Mouse (Mus musculus): Measurements from ENCODE around the gene Tbc1d8. TPM values are rescaled to one million over a fixed set of nuclear protein-coding genes. Genes with fewer than 3 reads are reported as not detected.

Gene Tbc1d8
- polyA plus RNA-seq, 1 experiment from 2014 or later, result 10.0 TPM

GRCm38 (mm10) chr1:39504261-39504660, 25.7 kb upstream of the Tbc1d8 start:
- peaks cover 4% of the 10 kb centered on the region; the same call in 1 of the 2 replicates for H3K27me3 ChIP-seq
- H3K4me2 ChIP-seq, result no peak overlapping the region
- no peaks in the 10 kb centered on the region for H3K4me1 ChIP-seq
- H3K36me3 ChIP-seq, result no peaks in the 10 kb centered on the region
- 10% methylated on average over 1 of the region's 1 CpGs for WGBS
- no peak for ATAC-seq (ENCODE audit: insufficient number of reproducible peaks, insufficient read depth, low FRiP score, low TSS enrichment, low read depth)
- H3K27ac ChIP-seq, result no peak overlapping the region
- no peak overlapping the region for H3K9ac ChIP-seq
- no peak overlapping the region for H3K4me3 ChIP-seq
- no peaks in the 10 kb centered on the region for H3K9me3 ChIP-seq

- WGBS, result 83% methylated on average over 17 of the region's 17 CpGs
- Histone ChIP-seq H3K4me3 (no peak overlapping the region), H3K9ac (no peak overlapping the region), H3K9me3 (no peaks in the 10 kb centered on the region), H3K27me3 (peaks cover 4% of the 10 kb centered on the region; the same call in 1 of the 2 replicates), H3K4me2 (no peak overlapping the region), H3K27ac (no peak overlapping the region), H3K4me1 (no peaks in the 10 kb centered on the region), H3K36me3 (no peaks in the 10 kb centered on the region)
- ATAC-seq (ENCODE audit: insufficient number of reproducible peaks, insufficient read depth, low FRiP score, low TSS enrichment, low read depth), result no peak
These were observed 24.5 kb upstream of the Tbc1d8 start for GRCm38 (mm10) chr1:39502817-39503633.

GRCm38 (mm10) chr1:39499485-39499941, 21.0 kb upstream of the Tbc1d8 start:
- peaks cover 4% of the 10 kb centered on the region; the same call in 1 of the 2 replicates for H3K27me3 ChIP-seq
- 76% methylated on average over 2 of the region's 2 CpGs for WGBS
- no peak overlapping the region for H3K27ac ChIP-seq
- ATAC-seq (ENCODE audit: insufficient number of reproducible peaks, insufficient read depth, low FRiP score, low TSS enrichment, low read depth), result 0 out of 2 replicates have a peak, but pooled peaks have one; percentile 67
- H3K4me1 ChIP-seq, result no peaks in the 10 kb centered on the region
- H3K9me3 ChIP-seq, result 0 out of 2 replicates have a peak, but pooled peaks cover 5% of the 10 kb centered on the region
- no peak overlapping the region for H3K9ac ChIP-seq
- no peaks in the 10 kb centered on the region for H3K36me3 ChIP-seq
- H3K4me2 ChIP-seq, result no peak overlapping the region
- no peak overlapping the region for H3K4me3 ChIP-seq

GRCm38 (mm10) chr1:39497748-39498147, 19.2 kb upstream of the Tbc1d8 start:
- no peak for ATAC-seq (ENCODE audit: insufficient number of reproducible peaks, insufficient read depth, low FRiP score, low TSS enrichment, low read depth)
- Histone ChIP-seq H3K27me3 (peaks cover 4% of the 10 kb centered on the region; the same call in 1 of the 2 replicates), H3K4me1 (no peaks in the 10 kb centered on the region), H3K9me3 (0 out of 2 replicates have a peak, but pooled peaks cover 5% of the 10 kb centered on the region), H3K9ac (no peak overlapping the region), H3K4me2 (no peak overlapping the region), H3K4me3 (no peak overlapping the region), H3K36me3 (no peaks in the 10 kb centered on the region), H3K27ac (no peak overlapping the region)
- 85% methylated on average over 11 of the region's 11 CpGs for WGBS

GRCm38 (mm10) chr1:39496995-39497394, 18.4 kb upstream of the Tbc1d8 start:
- Histone ChIP-seq H3K36me3 (no peaks in the 10 kb centered on the region), H3K27ac (no peak overlapping the region), H3K4me2 (no peak overlapping the region), H3K4me1 (no peaks in the 10 kb centered on the region), H3K9me3 (0 out of 2 replicates have a peak, but pooled peaks cover 5% of the 10 kb centered on the region), H3K9ac (no peak overlapping the region), H3K4me3 (no peak overlapping the region), H3K27me3 (peaks cover 4% of the 10 kb centered on the region; the same call in 1 of the 2 replicates)
- WGBS, result 90% methylated on average over 4 of the region's 4 CpGs
- ATAC-seq (ENCODE audit: insufficient number of reproducible peaks, insufficient read depth, low FRiP score, low TSS enrichment, low read depth), result no peak

GRCm38 (mm10) chr1:39493664-39494063, 15.1 kb upstream of the Tbc1d8 start:
- Histone ChIP-seq H3K4me2 (no peak overlapping the region), H3K9me3 (0 out of 2 replicates have a peak, but pooled peaks cover 5% of the 10 kb centered on the region), H3K9ac (no peak overlapping the region), H3K36me3 (no peaks in the 10 kb centered on the region), H3K27me3 (no peaks in the 10 kb centered on the region), H3K4me3 (no peak overlapping the region), H3K4me1 (no peaks in the 10 kb centered on the region), H3K27ac (no peak overlapping the region)
- no peak for ATAC-seq (ENCODE audit: insufficient number of reproducible peaks, insufficient read depth, low FRiP score, low TSS enrichment, low read depth)
- 80% methylated on average over 3 of the region's 3 CpGs for WGBS

DNA sequence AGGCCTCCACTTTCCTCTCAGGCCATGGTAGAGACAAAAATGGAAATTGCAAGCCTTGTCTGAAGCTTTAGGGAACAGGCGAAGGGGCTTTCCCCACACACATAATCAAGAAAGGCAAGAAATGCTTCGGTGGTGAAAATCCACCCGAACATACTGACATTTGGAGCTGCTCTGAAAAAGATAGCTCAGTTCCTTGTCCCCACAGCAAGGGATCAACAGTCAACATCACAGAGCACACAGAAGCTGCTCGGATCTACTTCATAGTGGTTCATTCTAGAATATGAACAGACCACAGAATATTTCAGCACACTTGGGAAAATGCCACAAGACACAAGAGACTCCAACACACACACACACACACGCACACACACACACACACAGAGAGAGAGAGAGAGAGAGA, 14.6 kb upstream of the Tbc1d8 start:
- 0 out of 2 replicates have a peak, but pooled peaks cover 5% of the 10 kb centered on the region for H3K9me3 ChIP-seq
- H3K4me3 ChIP-seq, result no peak overlapping the region
- no peak for ATAC-seq (ENCODE audit: insufficient number of reproducible peaks, insufficient read depth, low FRiP score, low TSS enrichment, low read depth)
- no peak overlapping the region for H3K4me2 ChIP-seq
- H3K9ac ChIP-seq, result no peak overlapping the region
- H3K27me3 ChIP-seq, result no peaks in the 10 kb centered on the region
- 85% methylated on average over 5 of the region's 5 CpGs for WGBS
- no peak overlapping the region for H3K27ac ChIP-seq
- no peaks in the 10 kb centered on the region for H3K36me3 ChIP-seq
- H3K4me1 ChIP-seq, result no peaks in the 10 kb centered on the region

- H3K4me2 ChIP-seq, result no peak overlapping the region
- H3K36me3 ChIP-seq, result no peaks in the 10 kb centered on the region
- WGBS, result 74% methylated on average over 3 of the region's 3 CpGs
- H3K27me3 ChIP-seq, result no peaks in the 10 kb centered on the region
- ATAC-seq (ENCODE audit: insufficient number of reproducible peaks, insufficient read depth, low FRiP score, low TSS enrichment, low read depth), result no peak
- no peak overlapping the region for H3K27ac ChIP-seq
- no peaks in the 10 kb centered on the region for H3K9me3 ChIP-seq
- H3K9ac ChIP-seq, result no peak overlapping the region
- H3K4me3 ChIP-seq, result no peak overlapping the region
- 0 out of 2 replicates have a peak, but pooled peaks cover under 1% of the 10 kb centered on the region for H3K4me1 ChIP-seq
These were observed 8.8 kb upstream of the Tbc1d8 start for GRCm38 (mm10) chr1:39487370-39487769.

DNA sequence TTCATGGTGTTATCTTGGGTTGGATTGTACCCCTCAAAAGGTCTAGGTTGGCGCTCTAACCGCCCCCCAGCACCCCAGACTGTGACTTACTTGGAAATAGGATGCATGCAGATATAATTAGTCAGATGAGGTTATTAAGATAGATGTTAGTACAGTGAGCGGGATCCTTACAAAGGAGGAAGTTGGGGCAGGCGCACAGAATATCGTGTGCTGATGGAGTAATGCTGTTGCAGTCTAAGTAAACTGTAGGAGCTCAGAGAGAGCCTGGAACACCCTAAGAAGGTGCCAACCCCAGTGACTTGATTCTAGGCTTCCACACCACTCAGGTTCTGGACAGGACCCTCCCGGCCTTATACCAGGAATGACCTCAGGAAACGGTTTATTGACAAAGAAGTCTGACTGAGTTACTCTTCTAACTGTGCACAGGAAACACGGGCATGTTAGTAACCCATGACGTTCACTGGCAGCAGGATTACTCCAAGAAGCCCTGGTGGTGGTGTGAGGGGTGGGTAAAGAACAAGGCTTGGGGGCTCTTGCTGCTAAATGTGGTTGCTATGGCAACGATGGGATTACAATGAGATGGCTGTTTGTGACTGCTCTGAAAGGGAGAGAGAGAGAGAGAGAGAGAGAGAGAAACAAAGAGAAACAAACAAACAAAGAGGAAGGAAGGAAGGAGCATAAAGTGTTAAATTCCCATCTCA, 3.7 kb upstream of the Tbc1d8 start:
- no peaks in the 10 kb centered on the region for H3K36me3 ChIP-seq
- no peak overlapping the region for H3K4me2 ChIP-seq
- no peak for ATAC-seq (ENCODE audit: insufficient number of reproducible peaks, insufficient read depth, low FRiP score, low TSS enrichment, low read depth)
- no peak overlapping the region for H3K27ac ChIP-seq
- peaks cover 9% of the 10 kb centered on the region for H3K27me3 ChIP-seq
- no peaks in the 10 kb centered on the region for H3K9me3 ChIP-seq
- peaks cover 18% of the 10 kb centered on the region for H3K4me1 ChIP-seq
- WGBS, result 58% methylated on average over 10 of the region's 10 CpGs
- no peak overlapping the region for H3K4me3 ChIP-seq
- no peak overlapping the region for H3K9ac ChIP-seq

DNA sequence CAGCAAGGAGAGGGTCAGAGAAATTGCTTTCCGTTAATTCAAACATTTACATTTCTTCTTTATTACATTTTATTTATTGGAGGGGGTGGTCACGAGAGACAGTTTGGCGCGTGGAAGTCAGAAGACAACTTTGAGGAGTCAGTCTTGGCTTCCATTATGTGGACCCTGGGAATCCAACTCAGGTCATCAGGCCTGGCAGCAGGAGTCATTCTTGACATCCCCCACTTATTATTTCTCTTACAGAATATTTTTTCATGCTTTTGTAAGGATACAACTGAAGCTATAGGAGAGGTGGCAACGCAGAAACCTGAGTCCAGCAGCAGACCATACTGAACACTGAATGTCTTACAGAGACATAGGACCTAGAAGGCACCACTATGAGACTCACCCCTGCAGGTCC, 699 bp upstream of the Tbc1d8 start:
- ATAC-seq (ENCODE audit: insufficient number of reproducible peaks, insufficient read depth, low FRiP score, low TSS enrichment, low read depth), result no peak
- peaks cover 20% of the 10 kb centered on the region for H3K27me3 ChIP-seq
- 61% methylated on average over 5 of the region's 5 CpGs for WGBS
- H3K4me3 ChIP-seq, result peak overlapping the region; percentile 63
- H3K27ac ChIP-seq, result peak overlapping the region; percentile 79; the same call in 1 of the 2 replicates
- H3K9me3 ChIP-seq, result no peaks in the 10 kb centered on the region
- no peaks in the 10 kb centered on the region for H3K36me3 ChIP-seq
- H3K4me2 ChIP-seq, result peak overlapping the region; percentile 98
- no peak overlapping the region for H3K9ac ChIP-seq
- peaks cover 21% of the 10 kb centered on the region for H3K4me1 ChIP-seq

DNA sequence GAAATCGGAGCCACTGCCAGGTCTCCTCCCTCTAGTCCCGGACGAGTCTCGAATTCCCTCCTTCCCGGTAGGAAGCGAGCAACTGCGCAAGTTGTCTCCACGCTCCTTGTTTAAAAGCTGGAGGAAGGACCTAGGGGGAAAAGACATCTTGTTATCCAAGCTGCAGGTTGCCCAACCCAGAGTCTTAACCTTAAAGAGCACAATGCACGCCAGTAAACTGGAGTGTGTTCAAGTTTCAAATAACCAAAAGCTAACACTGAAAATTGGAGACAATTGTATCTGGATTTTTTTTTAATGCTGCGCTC, 293 bp upstream of the Tbc1d8 start:
- peak overlapping the region; percentile 77 for H3K9ac ChIP-seq
- H3K36me3 ChIP-seq, result no peaks in the 10 kb centered on the region
- peak overlapping the region; percentile 98 for H3K4me2 ChIP-seq
- H3K4me1 ChIP-seq, result peaks cover 21% of the 10 kb centered on the region
- WGBS, result 3% methylated on average over 10 of the region's 10 CpGs
- H3K27me3 ChIP-seq, result peaks cover 20% of the 10 kb centered on the region
- peak overlapping the region; percentile 63 for H3K4me3 ChIP-seq
- no peaks in the 10 kb centered on the region for H3K9me3 ChIP-seq
- H3K27ac ChIP-seq, result peak overlapping the region; percentile 79
- ATAC-seq (ENCODE audit: insufficient number of reproducible peaks, insufficient read depth, low FRiP score, low TSS enrichment, low read depth), result no peak
